In the genomic region with DNA sequence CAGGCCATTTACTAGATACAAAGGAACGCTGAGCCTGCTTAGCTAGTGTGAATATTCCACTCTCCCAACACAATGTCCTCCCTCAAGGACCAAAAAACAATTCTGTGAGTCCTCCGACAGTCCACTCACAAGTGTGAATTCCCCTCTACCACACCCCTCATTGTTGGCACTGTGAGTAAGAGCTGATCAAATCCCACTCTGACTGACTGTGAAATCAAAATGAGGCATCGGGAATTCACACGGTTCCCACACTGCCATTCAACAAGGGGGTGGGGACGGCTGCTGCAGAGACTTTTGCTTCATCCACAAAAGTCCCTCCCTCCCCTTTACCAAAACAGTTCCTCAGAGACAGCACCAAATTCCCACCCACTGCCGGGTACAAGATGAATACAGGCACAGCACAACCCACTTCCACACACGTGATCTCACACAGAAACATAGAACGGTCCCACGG, we compare ENCODE assay signal across 7 mouse cellular contexts. TPM values are rescaled to one million over a fixed set of nuclear protein-coding genes. Genes with fewer than 3 reads are reported as not detected.
A peak's percentile ranks its signal among the peaks of the same experiment; 100 is the strongest.
DNase-seq lines count a peak whose midpoint lies in the region; ATAC-seq and TF ChIP-seq lines count a peak whose summit lies in the region.

No protein-coding gene starts in this region.

- peaks cover 53% of the 10 kb centered on the region for H3K36me3 ChIP-seq in megakaryocyte, embryonic 14.5 days (replicated peaks; ENCODE audit: low read length)
- no peaks in the 10 kb centered on the region for H3K36me3 ChIP-seq in stomach, postnatal 0 days (ENCODE audit: control insufficient read depth, insufficient read depth, low read length)

- no peak for TF ChIP-seq EP300 in stomach, postnatal 0 days (optimal IDR thresholded peaks at IDR 0.05)

- DNase-seq in embryo, embryonic 9.5 days (ENCODE audit: extremely low spot score), result peak; percentile 22
- no peak for DNase-seq in stomach, postnatal 0 days (ENCODE audit: low spot score)
- no peak for DNase-seq in adrenal gland, adult 8-10 months
- DNase-seq in heart, postnatal 10 days, result no peak

- 0 out of 2 replicates have a peak overlapping the region, but pooled peaks have one; percentile 4 for H3K27ac ChIP-seq in stomach, postnatal 0 days (replicated peaks)

- H3K27me3 ChIP-seq in megakaryocyte, embryonic 14.5 days (replicated peaks), result no peaks in the 10 kb centered on the region
- no peaks in the 10 kb centered on the region for H3K27me3 ChIP-seq in stomach, postnatal 0 days (ENCODE audit: control insufficient read depth, insufficient read depth, low read length)

- intact Hi-C loops in heart, postnatal 10 days (cut with DNase I), result no loop called here

- 0 out of 2 replicates have a peak overlapping the region, but pooled peaks have one; percentile 0 for H3K4me2 ChIP-seq in stomach, postnatal 0 days (replicated peaks; ENCODE audit: low read depth)

- ATAC-seq in megakaryocyte, adult 5-6 weeks (ENCODE audit: poor library complexity, severe bottlenecking), result no peak
- ATAC-seq in inflammation-experienced regulatory T-cells, adult 6 months, result peak; percentile 7
- ATAC-seq in stomach, postnatal 0 days (ENCODE audit: low FRiP score, low TSS enrichment), result no peak

- H3K4me1 ChIP-seq in megakaryocyte, embryonic 14.5 days, result peaks cover 92% of the 10 kb centered on the region
- peaks cover 6% of the 10 kb centered on the region; the same call in 1 of the 2 replicates for H3K4me1 ChIP-seq in stomach, postnatal 0 days (replicated peaks; ENCODE audit: control insufficient read depth, insufficient read depth)

- WGBS in stomach, postnatal 0 days, result 39% methylated on average over 9 of the region's 9 CpGs

- peak overlapping the region; percentile 36; the same call in 1 of the 2 replicates for H3K9ac ChIP-seq in stomach, postnatal 0 days (ENCODE audit: low read length)

- H3K4me3 ChIP-seq in megakaryocyte, embryonic 14.5 days (replicated peaks), result peak overlapping the region; percentile 69
- H3K4me3 ChIP-seq in stomach, postnatal 0 days (ENCODE audit: low read depth, low read length), result no peak overlapping the region

- TF ChIP-seq CTCF in stomach, postnatal 0 days (IDR thresholded peaks at IDR 0.05; ENCODE audit: low read depth), result no peak

- no peaks in the 10 kb centered on the region for H3K9me3 ChIP-seq in megakaryocyte, embryonic 14.5 days
- H3K9me3 ChIP-seq in stomach, postnatal 0 days (ENCODE audit: control insufficient read depth, low read length), result no peaks in the 10 kb centered on the region

RNA-seq across cellular contexts. Expression of a gene that starts 8.7 kb away (rescaled TPM):
- 69.0 and 80.2 TPM in 2 replicates for polyA plus RNA-seq in megakaryocyte, embryonic 14.5 days (2012; ENCODE audit: insufficient read depth, low replicate concordance)
- 28.3 and 32.6 TPM in 2 replicates for total RNA-seq in megakaryocyte, adult 5-6 weeks (2015)
- total RNA-seq in megakaryocyte, adult 5-6 weeks (2017), result 26.7 and 47.2 TPM in 2 replicates
- 100 to 1,000 TPM in 2 of 3 experiments, 10 to 100 TPM in 1; 64.4 to 113 (median 110) TPM for polyA plus RNA-seq in inflammation-experienced regulatory T-cells, adult 6 months (2017; shearing (Covaris generic))
- 14.7 and 15.5 TPM in 2 replicates for polyA plus RNA-seq in stomach, postnatal 0 days (2015; fragmentation: Nextera tagmentation; extraction: Ambion mirVana)
- 100 to 1,000 TPM in 2 of 4 experiments, 10 to 100 TPM in 2; 94.2 to 126 (median 103) TPM for total RNA-seq in adrenal gland, adult 8-10 months (2022)
- 10 to 100 TPM; 33.4 to 37.1 TPM for total RNA-seq in heart, postnatal 10 days (2021)

RNA-seq across cellular contexts. Expression of a gene that starts 51.8 kb away (rescaled TPM):
- polyA plus RNA-seq in megakaryocyte, embryonic 14.5 days (2012; ENCODE audit: insufficient read depth, low replicate concordance), result 21.7 and 34.2 TPM in 2 replicates
- 52.7 and 58.3 TPM in 2 replicates for total RNA-seq in megakaryocyte, adult 5-6 weeks (2015)
- total RNA-seq in megakaryocyte, adult 5-6 weeks (2017), result 1.8 and 6.0 TPM in 2 replicates
- 1 to 10 TPM in 1 of 3 experiments, under 1 TPM in 2; 0.67 to 1.6 (median 0.85) TPM for polyA plus RNA-seq in inflammation-experienced regulatory T-cells, adult 6 months (2017; shearing (Covaris generic))
- 185 and 206 TPM in 2 replicates for polyA plus RNA-seq in stomach, postnatal 0 days (2015; fragmentation: Nextera tagmentation; extraction: Ambion mirVana)
- 100 to 1,000 TPM in 3 of 4 experiments, 10 to 100 TPM in 1; 89.1 to 315 (median 150) TPM for total RNA-seq in adrenal gland, adult 8-10 months (2022)
- 100 to 1,000 TPM; 102 to 159 TPM for total RNA-seq in heart, postnatal 10 days (2021)
